Mouse (Mus musculus): ENCODE data around the gene Sash1. TPM values are rescaled to one million over a fixed set of nuclear protein-coding genes. Genes with fewer than 3 reads are reported as not detected.

The Sash1 gene
- polyA plus RNA-seq, 1 experiment from 2014 or later, result 1.7 TPM

- DNase-seq (ENCODE audit: low spot score) (no peak), ATAC-seq (replicated peaks; ENCODE audit: low FRiP score) (0 out of 2 replicates have a peak, but pooled peaks have one; percentile 2)
- H3K36me3 ChIP-seq (ENCODE audit: control insufficient read depth, insufficient read depth, low read length), result no peaks in the 10 kb centered on the region
- H3K4me3 ChIP-seq (ENCODE audit: low read depth, low read length), result peak overlapping the region; percentile 75
- H3K9me3 ChIP-seq (ENCODE audit: control insufficient read depth, low read length), result no peaks in the 10 kb centered on the region
- H3K27ac ChIP-seq (ENCODE audit: low read depth, low read length), result peak overlapping the region; percentile 79; the same call in 1 of the 2 replicates
- peaks cover 9% of the 10 kb centered on the region; the same call in 1 of the 2 replicates for H3K4me1 ChIP-seq (replicated peaks; ENCODE audit: control insufficient read depth, insufficient read depth, low read length)
- H3K27me3 ChIP-seq (replicated peaks; ENCODE audit: control insufficient read depth, insufficient read depth, low read length), result no peaks in the 10 kb centered on the region
- H3K9ac ChIP-seq (ENCODE audit: low read depth, low read length), result peak overlapping the region; percentile 67
- peak overlapping the region; percentile 75 for H3K4me2 ChIP-seq
- WGBS, result 3% methylated on average over 14 of the region's 14 CpGs
Observed at GRCm38 (mm10) chr10:8886528-8886854, 621 bp upstream of the Sash1 start.

GRCm38 (mm10) chr10:8885201-8885600, 669 bp downstream of the Sash1 start:
- Histone ChIP-seq H3K27ac (ENCODE audit: low read depth, low read length) (no peak overlapping the region), H3K4me3 (ENCODE audit: low read depth, low read length) (peak overlapping the region; percentile 75), H3K27me3 (replicated peaks; ENCODE audit: control insufficient read depth, insufficient read depth, low read length) (no peaks in the 10 kb centered on the region), H3K9ac (ENCODE audit: low read depth, low read length) (peak overlapping the region; percentile 67), H3K9me3 (ENCODE audit: control insufficient read depth, low read length) (no peaks in the 10 kb centered on the region), H3K4me2 (peak overlapping the region; percentile 75), H3K4me1 (replicated peaks; ENCODE audit: control insufficient read depth, insufficient read depth, low read length) (peaks cover 9% of the 10 kb centered on the region), H3K36me3 (ENCODE audit: control insufficient read depth, insufficient read depth, low read length) (no peaks in the 10 kb centered on the region)
- DNase-seq (ENCODE audit: low spot score) (no peak), ATAC-seq (replicated peaks; ENCODE audit: low FRiP score) (no peak)
- 4% methylated on average over 11 of the region's 11 CpGs for WGBS

GRCm38 (mm10) chr10:8884565-8884964, 1.3 kb downstream of the Sash1 start:
- H3K27ac ChIP-seq (ENCODE audit: low read depth, low read length), result no peak overlapping the region

GRCm38 (mm10) chr10:8883686-8884085, 2.2 kb downstream of the Sash1 start:
- Histone ChIP-seq H3K36me3 (ENCODE audit: control insufficient read depth, insufficient read depth, low read length) (no peaks in the 10 kb centered on the region), H3K9me3 (ENCODE audit: control insufficient read depth, low read length) (no peaks in the 10 kb centered on the region), H3K4me1 (replicated peaks; ENCODE audit: control insufficient read depth, insufficient read depth, low read length) (peaks cover 9% of the 10 kb centered on the region), H3K4me3 (ENCODE audit: low read depth, low read length) (peak overlapping the region; percentile 25; the same call in 1 of the 2 replicates), H3K27ac (ENCODE audit: low read depth, low read length) (no peak overlapping the region), H3K9ac (ENCODE audit: low read depth, low read length) (no peak overlapping the region), H3K4me2 (peak overlapping the region; percentile 55), H3K27me3 (replicated peaks; ENCODE audit: control insufficient read depth, insufficient read depth, low read length) (no peaks in the 10 kb centered on the region)
- WGBS, result 7% methylated on average over 4 of the region's 4 CpGs
- no peak for DNase-seq (ENCODE audit: low spot score)
- no peak for ATAC-seq (replicated peaks; ENCODE audit: low FRiP score)

More at GRCm38 (mm10) chr10:8884565-8884964, 1.3 kb downstream of the Sash1 start:
- 0 out of 2 replicates have a peak overlapping the region, but pooled peaks have one; percentile 17 for H3K4me3 ChIP-seq (ENCODE audit: low read depth, low read length)
- H3K9me3 ChIP-seq (ENCODE audit: control insufficient read depth, low read length), result no peaks in the 10 kb centered on the region
- no peaks in the 10 kb centered on the region for H3K27me3 ChIP-seq (replicated peaks; ENCODE audit: control insufficient read depth, insufficient read depth, low read length)
- ATAC-seq (replicated peaks; ENCODE audit: low FRiP score) (no peak), DNase-seq (ENCODE audit: low spot score) (no peak)
- WGBS, result 34% methylated on average over 5 of the region's 5 CpGs
- no peak overlapping the region for H3K9ac ChIP-seq (ENCODE audit: low read depth, low read length)
- H3K4me2 ChIP-seq, result peak overlapping the region; percentile 33; the same call in 1 of the 2 replicates
- no peaks in the 10 kb centered on the region for H3K36me3 ChIP-seq (ENCODE audit: control insufficient read depth, insufficient read depth, low read length)
- H3K4me1 ChIP-seq (replicated peaks; ENCODE audit: control insufficient read depth, insufficient read depth, low read length), result peaks cover 9% of the 10 kb centered on the region

- no peaks in the 10 kb centered on the region for H3K27me3 ChIP-seq (replicated peaks; ENCODE audit: control insufficient read depth, insufficient read depth, low read length)
- ATAC-seq (replicated peaks; ENCODE audit: low FRiP score) (no peak), DNase-seq (ENCODE audit: low spot score) (no peak)
- H3K9me3 ChIP-seq (ENCODE audit: control insufficient read depth, low read length), result no peaks in the 10 kb centered on the region
- H3K4me3 ChIP-seq (ENCODE audit: low read depth, low read length), result no peak overlapping the region
- peaks cover 9% of the 10 kb centered on the region for H3K4me1 ChIP-seq (replicated peaks; ENCODE audit: control insufficient read depth, insufficient read depth, low read length)
- no peak overlapping the region for H3K4me2 ChIP-seq
- H3K36me3 ChIP-seq (ENCODE audit: control insufficient read depth, insufficient read depth, low read length), result no peaks in the 10 kb centered on the region
- no peak overlapping the region for H3K9ac ChIP-seq (ENCODE audit: low read depth, low read length)
- no peak overlapping the region for H3K27ac ChIP-seq (ENCODE audit: low read depth, low read length)
- 47% methylated on average over 2 of the region's 2 CpGs for WGBS
Observed at GRCm38 (mm10) chr10:8881736-8882135, 4.1 kb downstream of the Sash1 start.

GRCm38 (mm10) chr10:8880950-8881675, 4.8 kb downstream of the Sash1 start:
- no peaks in the 10 kb centered on the region for H3K27me3 ChIP-seq (replicated peaks; ENCODE audit: control insufficient read depth, insufficient read depth, low read length)
- no peak overlapping the region for H3K9ac ChIP-seq (ENCODE audit: low read depth, low read length)
- H3K9me3 ChIP-seq (ENCODE audit: control insufficient read depth, low read length), result no peaks in the 10 kb centered on the region
- DNase-seq (ENCODE audit: low spot score), result no peak
- no peaks in the 10 kb centered on the region for H3K36me3 ChIP-seq (ENCODE audit: control insufficient read depth, insufficient read depth, low read length)
- H3K4me1 ChIP-seq (replicated peaks; ENCODE audit: control insufficient read depth, insufficient read depth, low read length), result peaks cover 9% of the 10 kb centered on the region
- WGBS, result 58% methylated on average over 15 of the region's 15 CpGs
- no peak overlapping the region for H3K4me3 ChIP-seq (ENCODE audit: low read depth, low read length)
- no peak overlapping the region for H3K4me2 ChIP-seq
- no peak for ATAC-seq (replicated peaks; ENCODE audit: low FRiP score)
- no peak overlapping the region for H3K27ac ChIP-seq (ENCODE audit: low read depth, low read length)

GRCm38 (mm10) chr10:8878824-8879223, 7.0 kb downstream of the Sash1 start:
- H3K4me1 ChIP-seq (replicated peaks; ENCODE audit: control insufficient read depth, insufficient read depth, low read length), result peaks cover 6% of the 10 kb centered on the region
- no peaks in the 10 kb centered on the region for H3K27me3 ChIP-seq (replicated peaks; ENCODE audit: control insufficient read depth, insufficient read depth, low read length)
- no peaks in the 10 kb centered on the region for H3K9me3 ChIP-seq (ENCODE audit: control insufficient read depth, low read length)
- peak overlapping the region; percentile 34 for H3K4me2 ChIP-seq
- no peak for ATAC-seq (replicated peaks; ENCODE audit: low FRiP score)
- no peak overlapping the region for H3K9ac ChIP-seq (ENCODE audit: low read depth, low read length)
- H3K27ac ChIP-seq (ENCODE audit: low read depth, low read length), result no peak overlapping the region
- 15% methylated on average over 9 of the region's 9 CpGs for WGBS
- no peaks in the 10 kb centered on the region for H3K36me3 ChIP-seq (ENCODE audit: control insufficient read depth, insufficient read depth, low read length)
- DNase-seq (ENCODE audit: low spot score), result no peak
- no peak overlapping the region for H3K4me3 ChIP-seq (ENCODE audit: low read depth, low read length)

GRCm38 (mm10) chr10:8878381-8878780, 7.5 kb downstream of the Sash1 start:
- ATAC-seq (replicated peaks; ENCODE audit: low FRiP score), result no peak
- Histone ChIP-seq H3K4me1 (replicated peaks; ENCODE audit: control insufficient read depth, insufficient read depth, low read length) (peaks cover 1% of the 10 kb centered on the region), H3K4me2 (peak overlapping the region; percentile 34), H3K27ac (ENCODE audit: low read depth, low read length) (no peak overlapping the region), H3K36me3 (ENCODE audit: control insufficient read depth, insufficient read depth, low read length) (no peaks in the 10 kb centered on the region), H3K9me3 (ENCODE audit: control insufficient read depth, low read length) (no peaks in the 10 kb centered on the region), H3K27me3 (replicated peaks; ENCODE audit: control insufficient read depth, insufficient read depth, low read length) (no peaks in the 10 kb centered on the region), H3K9ac (ENCODE audit: low read depth, low read length) (no peak overlapping the region), H3K4me3 (ENCODE audit: low read depth, low read length) (no peak overlapping the region)
- WGBS, result 61% methylated on average over 13 of the region's 13 CpGs
- DNase-seq (ENCODE audit: low spot score), result no peak

Measured in liver, embryonic 11.5 days (tissue).